Mouse (Mus musculus) frontal cortex, adult (tissue): ENCODE data around the gene Gm4553.
"Not testable (repeated sequence)": the region's sequence is repeated elsewhere in the genome, so short reads cannot be mapped to it uniquely, and the experiment has no call there.

Experiments used
- ATAC-seq: cut with Nextera tagmentation; 2 replicates; pipeline ENCODE4 v1.9.2; 2017; ENCODE audit warnings: mild to moderate bottlenecking, moderate library complexity, mixed read lengths; ENCODE audit not compliant: low TSS enrichment

Gm4553 gene

DNA sequence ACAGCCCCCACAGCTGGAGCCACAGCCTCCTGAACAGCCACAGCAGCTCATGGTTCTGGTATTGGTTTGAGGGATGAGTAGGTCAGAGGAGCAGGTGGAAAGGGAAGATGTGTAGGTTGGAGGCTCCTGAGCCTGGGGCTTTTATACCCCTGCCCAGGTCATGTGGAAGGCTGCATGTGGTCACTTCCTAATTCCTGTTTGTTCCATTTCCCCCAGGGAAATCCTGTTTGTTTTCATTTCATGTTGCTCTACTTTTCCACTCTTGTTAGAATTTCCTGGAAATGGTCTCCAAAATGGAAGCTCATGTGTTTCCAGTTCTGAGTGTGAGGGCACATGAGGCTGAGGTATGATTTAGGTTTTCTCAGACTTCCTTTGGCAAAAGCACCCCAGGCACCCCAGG, at the start of gene Gm4553:
Gene Gm4553 (minus strand): TSS at position 101 of the 400 bp plus-strand sequence.
- ATAC-seq, result not testable (repeated sequence)

DNA sequence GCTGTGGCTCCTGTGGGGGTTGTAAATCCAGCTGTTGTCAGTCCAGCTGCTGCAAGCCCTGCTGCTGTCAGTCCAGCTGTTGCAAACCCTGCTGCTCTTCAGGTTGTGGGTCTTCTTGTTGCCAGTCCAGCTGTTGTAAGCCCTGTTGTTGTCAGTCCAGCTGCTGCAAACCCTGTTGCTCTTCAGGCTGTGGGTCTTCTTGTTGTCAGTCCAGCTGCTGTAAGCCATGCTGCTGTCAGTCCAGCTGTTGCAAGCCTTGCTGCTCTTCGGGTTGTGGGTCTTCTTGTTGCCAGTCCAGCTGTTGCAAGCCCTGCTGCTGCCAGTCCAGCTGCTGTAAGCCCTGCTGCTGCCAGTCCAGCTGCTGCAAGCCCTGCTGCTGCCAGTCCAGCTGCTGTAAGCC, 46.6 kb upstream of the Gm4553 start:
- not testable (repeated sequence) for ATAC-seq

DNA sequence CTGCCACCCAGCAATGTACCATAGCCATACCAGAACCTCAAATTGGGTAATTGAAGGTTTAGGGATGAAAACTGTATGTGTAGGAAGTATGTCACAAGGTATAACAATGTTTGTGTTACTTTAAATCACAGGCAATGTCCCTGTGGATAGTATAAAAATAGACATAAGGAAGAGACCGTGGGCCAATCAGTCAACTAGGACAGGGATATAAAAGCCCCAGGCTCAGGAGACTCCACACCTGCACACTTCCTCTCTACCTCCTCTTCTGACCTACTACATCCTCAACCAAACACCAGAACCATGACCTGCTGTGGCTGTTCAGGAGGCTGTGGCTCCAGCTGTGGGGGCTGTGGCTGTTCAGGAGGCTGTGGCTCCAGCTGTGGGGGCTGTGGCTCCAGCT, 46.0 kb upstream of the Gm4553 start, which contains the start of gene Gm7579:
Gene Gm7579 (plus strand): TSS at position 301 of the 400 bp plus-strand sequence.
- no peak for ATAC-seq

DNA sequence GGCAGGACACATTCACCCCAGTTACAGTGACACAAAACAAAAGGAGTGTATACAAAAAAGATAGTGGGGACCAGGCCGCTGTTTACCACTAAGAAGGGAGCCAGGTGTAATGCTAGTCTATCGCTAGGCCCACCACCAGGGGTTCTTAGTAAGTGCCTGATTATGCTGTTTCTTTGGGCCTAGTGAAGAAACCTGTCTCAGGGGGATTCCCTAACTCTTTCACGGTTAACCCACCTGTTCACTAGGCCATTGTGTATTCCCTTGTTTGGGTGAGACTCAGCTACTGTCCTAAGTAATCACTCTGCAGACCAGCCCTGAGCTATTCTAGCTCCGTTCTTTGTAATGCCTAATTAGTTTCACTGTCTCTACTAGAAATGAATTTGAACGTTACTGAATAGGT, 41.4 kb upstream of the Gm4553 start:
- not testable (repeated sequence) for ATAC-seq

DNA sequence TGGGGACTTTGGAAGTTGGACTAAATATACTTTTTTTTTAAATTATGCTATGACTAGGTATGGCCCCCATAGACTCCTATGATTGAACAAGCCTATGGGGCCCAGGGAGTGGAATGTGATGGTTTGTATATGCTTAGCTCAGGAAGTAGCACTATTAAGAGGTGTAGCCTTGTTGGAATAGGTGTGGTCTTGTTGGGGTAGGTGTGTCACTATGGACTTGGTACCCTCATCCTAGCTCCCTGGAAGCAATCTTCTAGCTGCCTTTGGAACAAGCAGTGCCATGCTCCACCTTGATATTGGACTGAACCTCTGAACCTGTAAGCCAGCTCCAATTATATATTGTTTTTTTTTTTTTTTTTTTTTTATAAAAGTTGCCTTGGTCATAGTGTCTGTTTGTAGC, 39.9 kb upstream of the Gm4553 start:
- no peak for ATAC-seq

DNA sequence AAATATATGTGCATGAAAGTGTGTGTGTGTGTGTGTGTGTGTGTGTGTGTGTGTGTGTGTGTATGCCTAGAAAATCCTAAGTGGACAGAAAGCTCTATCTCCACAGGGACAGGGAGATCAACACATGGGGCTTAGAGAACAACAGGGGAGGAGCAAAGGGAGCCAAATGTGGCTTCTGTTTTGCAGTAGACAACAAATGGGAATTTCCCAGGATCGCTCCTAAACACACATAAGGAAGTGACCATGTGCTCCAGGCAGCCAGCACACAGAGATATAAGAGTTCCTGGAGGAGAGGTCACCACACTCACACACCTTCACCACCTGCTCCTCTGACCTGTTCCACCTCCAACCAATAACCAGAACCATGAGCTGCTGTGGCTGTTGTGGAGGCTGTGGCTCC, 35.5 kb upstream of the Gm4553 start, which contains the start of gene Krtap5-3:
Gene Krtap5-3 (plus strand): TSS at position 301 of the 400 bp plus-strand sequence.
- no peak for ATAC-seq

DNA sequence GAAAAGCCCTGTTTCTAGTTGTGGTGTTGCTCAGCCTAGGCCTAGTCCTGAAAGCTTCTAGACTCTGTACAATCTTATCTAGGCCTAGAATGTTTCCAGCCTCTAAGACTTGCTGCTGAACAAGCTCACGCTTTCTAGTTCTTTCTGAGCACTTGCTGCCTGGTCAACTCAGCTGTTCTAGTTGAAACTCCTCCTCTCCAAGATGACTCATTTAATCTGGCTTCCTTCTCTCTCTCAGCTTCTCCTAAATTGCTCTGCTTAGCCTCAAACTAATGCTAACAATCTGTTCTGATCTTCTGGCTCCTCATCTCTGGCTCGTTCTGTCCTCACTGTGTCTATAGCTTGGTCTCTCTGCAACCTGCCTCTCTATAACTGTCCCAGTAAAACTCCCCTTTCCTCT, 33.2 kb upstream of the Gm4553 start:
- peak; percentile 92 for ATAC-seq

DNA sequence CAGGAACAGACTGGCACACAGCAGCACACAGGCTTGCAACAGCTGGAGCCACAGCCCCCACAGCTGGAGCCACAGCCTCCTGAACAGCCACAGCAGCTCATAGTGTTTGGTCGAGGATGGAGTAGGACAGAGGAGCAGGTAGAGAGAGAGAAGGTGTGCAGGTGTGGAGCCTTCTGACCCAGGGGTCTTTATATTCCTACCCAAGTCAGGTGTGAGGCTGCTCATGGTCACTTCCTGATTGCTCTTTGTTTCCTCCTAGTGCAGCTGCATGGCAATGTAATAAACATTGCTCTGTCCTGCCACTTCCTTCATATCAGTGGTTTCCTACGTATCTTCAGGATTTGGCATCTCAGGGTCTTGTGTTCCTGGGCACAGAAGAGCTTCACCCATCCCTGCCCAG, 24.8 kb upstream of the Gm4553 start, which contains the start of gene Gm10153:
Gene Gm10153 (minus strand): TSS at position 101 of the 400 bp plus-strand sequence.
- ATAC-seq, result no peak

DNA sequence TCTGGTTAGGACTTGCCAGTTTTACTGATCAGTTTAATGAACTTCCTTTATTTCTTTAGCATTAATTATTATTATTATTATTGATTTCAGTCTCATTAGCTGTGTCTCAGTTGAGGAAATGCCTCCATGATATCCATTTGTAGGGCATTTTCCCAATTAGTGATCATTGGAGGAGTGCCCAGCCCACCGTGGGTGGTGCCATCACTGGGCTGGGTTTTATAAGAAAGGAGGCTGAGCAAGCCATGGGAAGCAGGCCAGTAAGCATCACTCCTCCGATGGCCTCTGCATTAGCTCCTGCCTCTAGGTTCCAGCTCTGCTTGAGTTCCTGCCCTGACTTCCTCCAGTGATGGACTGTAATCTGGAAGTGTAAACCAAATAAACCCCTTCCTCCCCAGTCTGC, 22.6 kb upstream of the Gm4553 start:
- no peak for ATAC-seq

DNA sequence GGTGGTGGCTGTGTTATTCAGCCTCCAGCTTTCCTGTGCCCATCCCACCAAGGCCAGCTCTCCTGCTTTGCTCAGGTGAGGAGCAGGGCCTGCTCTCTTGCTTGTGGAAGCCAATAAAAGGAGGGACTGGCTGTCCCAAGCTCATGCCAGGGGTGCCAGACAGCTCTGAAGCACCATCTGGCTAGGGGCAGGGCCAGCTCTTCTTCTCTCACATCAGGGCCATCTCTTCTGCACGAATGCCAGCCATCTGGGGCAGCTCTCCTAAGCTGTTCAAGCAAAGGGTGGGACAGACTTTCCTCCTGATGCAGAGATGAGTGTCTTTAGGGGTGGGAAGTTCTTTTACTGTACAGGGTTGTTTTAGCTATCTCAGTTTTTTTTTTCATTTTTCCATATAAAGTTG, 15.5 kb upstream of the Gm4553 start:
- ATAC-seq, result no peak

DNA sequence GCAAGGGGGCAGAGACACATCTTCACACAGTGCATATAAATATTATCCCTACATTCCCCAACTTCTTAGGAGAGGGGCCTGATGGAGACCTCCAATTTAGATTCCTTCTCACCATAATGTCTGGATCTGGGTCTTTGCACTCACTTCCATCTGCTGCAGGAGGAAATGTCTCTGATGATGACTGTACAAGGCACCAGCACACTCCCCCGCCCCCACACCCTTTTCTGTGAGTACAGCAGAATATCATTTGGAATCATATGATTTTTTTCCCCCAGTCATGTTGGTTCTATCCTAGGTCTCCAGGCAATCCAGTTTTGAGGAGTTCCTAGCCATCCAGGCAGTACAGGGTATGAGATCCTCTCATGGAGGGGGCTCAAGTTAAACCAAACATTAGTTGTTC, 13.1 kb upstream of the Gm4553 start:
- peak; percentile 55; the same call in 1 of the 2 replicates for ATAC-seq

DNA sequence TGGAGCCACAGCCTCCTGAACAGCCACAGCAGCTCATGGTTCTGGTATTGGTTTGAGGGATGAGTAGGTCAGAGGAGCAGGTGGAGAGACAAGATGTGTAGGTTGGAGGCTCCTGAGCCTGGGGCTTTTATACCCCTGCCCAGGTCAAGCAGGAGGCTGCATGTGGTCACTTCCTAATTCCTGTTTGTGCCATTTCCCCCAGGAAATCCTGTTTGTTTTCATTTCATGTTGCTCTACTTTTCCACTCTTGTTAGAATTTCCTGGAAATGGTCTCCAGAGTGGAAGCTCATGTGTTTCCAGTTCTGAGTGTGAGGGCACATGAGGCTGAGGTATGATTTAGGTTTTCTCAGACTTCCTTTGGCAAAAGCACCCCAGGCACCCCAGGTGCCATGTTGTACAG, 10.4 kb upstream of the Gm4553 start, which contains the start of gene Krtap5-2:
Gene Krtap5-2 (minus strand): TSS at position 101 of the 400 bp plus-strand sequence.
- ATAC-seq, result not testable (repeated sequence)

DNA sequence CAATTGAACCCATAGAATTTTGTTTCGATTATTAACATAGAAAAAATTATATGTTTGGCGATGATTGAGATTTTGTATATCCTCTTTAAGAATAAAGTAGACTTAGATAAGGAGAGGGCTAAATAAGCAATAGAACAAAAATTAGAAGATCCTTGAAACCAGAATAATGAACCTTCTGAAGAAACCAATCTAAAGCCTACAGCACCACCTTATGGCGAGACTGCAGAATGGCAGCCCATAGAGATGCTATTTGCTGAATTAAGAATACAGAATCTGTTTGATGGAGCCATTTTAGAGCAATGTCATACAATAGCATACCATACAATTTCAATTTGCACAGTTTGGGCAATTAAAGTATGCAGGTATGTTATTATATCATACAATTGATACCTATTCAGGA, 4.3 kb upstream of the Gm4553 start:
- ATAC-seq, result no peak

DNA sequence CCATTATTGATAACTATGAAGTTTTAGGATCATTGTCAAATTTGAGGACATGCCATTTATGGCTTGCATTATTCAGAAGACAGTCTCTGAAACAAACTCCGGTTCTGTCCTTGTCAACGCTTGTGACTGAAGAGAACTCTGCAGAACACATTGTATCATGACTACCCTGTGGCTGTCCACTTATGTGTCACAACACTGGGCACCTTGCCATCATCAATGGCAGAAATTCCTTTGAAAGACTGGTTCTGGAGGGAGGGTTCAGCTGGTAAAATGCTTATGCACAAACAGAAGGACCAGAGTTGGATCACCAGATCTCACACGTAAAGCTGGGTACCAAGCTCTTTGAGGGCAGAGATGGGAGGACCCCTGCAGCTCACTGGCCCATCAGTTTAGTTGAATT, 6.2 kb downstream of the Gm4553 start:
- no peak for ATAC-seq

DNA sequence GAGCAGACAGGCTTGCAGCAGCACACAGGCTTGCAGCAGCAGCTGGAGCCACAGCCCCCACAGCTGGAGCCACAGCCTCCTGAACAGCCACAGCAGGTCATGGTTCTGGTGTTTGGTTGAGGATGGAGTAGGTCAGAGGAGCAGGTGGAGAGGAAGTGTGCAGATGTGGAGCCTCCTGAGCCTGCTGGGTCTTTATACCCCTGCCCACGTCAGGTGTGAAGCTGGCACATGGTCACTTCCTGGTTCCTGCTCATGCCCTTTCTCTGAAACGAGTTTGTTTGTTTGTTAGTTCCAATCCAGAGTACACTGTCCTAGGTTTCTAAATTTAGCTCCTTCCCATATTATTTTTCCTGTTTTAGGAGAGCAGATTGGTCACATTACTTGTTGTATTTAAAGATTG, 8.5 kb downstream of the Gm4553 start, which contains the start of gene Gm29735:
Gene Gm29735 (minus strand): TSS at position 101 of the 400 bp plus-strand sequence.
- ATAC-seq, result not testable (repeated sequence)

DNA sequence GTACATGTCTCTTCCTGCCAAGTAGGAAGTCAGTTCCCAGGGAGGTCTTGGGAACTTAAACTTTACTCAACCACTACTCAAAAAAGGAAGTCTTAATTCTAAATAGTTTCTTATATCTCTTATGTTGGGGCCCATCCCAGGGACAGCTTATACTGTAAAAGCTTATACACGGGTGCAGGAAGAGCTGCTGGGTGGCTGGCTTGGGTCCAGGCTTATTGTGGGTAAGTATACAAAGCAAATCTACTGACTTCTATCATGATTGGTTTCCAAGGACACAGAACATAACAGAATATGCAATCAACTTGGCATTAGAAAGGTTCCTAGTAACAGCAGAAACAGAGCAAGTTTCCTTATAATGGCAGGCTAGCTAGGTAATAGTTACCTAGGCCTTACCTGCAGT, 10.2 kb downstream of the Gm4553 start:
- ATAC-seq, result no peak

DNA sequence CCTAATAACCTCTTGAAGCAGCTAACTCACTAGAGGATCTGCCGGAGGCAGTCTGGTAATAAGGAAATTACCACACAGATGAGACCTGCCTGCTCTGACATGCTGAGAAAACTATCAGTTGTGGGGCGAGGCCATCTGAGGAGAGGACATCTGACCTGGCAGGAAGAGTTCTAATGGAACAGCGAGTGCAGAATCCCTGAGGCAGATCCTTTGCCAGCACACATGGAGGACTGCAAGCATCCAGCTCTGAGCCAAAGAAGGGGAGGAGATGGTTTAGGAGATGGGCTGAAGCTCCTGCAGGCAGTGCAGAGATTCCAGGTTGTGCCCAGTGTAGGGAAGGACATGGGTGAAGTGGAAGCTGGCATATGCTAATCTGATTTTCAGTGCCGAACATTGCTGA, 13.3 kb downstream of the Gm4553 start:
- no peak for ATAC-seq

DNA sequence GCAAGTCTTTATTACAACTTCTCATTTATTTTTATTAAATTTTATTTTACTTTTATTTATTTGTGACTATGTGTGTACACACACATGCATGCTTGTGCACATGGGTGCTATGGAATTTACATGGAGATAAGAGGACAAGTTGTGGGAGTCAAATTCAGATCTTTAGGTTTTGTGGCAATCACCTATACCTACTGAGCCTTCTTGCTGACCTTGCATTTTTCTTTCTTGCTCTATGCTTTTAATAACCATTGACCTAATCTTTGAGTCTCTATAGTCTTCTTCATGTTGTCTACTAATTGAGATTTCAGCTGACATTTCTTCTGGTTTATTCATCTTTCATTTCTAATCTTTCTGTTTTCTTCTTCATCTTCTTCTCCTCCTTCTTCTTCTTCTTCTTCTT, 16.9 kb downstream of the Gm4553 start:
- no peak for ATAC-seq

DNA sequence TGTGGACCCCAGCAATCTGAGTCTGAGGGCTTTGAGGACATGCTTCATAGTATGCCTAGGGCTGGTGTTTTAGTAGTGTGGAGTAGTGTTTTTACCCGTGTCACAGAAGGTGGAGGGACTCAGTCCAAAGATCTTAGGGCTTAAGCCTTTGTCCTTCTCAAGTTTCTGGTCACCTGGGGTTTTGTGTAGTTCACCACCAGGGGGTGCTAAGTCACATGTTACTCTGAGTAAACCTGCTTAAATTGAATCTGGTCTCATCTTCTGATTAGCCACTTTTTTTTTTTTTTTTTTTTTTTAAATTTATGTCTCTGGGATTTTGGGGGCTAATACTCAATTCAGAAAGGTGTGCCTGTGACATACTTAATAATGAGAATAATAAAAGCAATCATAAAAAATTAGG, 19.5 kb downstream of the Gm4553 start:
- peak; percentile 44; the same call in 1 of the 2 replicates for ATAC-seq

DNA sequence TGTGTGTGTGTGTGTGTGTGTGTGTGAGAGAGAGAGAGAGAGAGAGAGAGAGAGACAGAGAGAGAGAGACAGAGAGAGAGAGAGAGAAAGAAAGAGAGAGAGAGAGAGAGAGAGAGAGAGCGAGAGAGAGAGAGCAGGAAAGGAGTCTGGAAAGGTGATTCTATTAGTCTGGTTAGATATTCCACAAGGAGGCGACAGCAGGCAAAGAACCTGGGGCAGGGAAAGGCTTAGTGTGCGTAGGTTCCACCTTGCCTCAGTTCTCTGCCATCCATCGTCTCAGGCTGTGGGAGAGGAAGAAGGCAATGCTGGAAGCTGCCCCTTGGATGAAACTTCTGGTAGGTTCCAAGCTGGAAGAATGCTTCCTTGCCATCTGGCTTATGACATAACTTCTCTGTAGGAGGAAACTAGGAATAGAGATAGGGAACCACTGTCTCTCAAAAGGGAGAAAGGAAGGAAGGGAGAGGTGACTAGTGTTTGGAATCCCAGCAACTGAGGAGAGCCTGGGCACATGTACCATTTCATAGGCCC, 20.1 kb downstream of the Gm4553 start:
- peak; percentile 93 for ATAC-seq

DNA sequence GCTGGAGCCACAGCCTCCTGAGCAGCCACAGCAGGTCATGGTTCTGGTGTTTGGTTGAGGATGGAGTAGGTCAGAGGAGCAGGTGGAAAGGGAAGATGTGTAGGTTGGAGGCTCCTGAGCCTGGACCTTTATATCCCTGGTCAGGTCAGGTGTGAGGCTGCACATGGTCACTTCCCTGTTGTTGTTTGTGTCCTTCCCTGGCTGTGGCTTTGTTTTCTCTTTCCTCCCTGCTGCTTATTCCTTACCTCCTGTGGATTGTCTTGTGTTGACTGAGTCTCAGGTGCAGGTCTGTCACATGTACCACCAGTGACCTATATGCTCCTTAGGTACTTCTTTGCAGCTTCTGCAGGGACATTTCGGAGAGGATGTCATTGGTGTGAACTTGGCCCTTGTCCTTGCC, 21.0 kb downstream of the Gm4553 start, which contains the start of gene Gm45337:
Gene Gm45337 (minus strand): TSS at position 101 of the 400 bp plus-strand sequence.
- no peak for ATAC-seq

DNA sequence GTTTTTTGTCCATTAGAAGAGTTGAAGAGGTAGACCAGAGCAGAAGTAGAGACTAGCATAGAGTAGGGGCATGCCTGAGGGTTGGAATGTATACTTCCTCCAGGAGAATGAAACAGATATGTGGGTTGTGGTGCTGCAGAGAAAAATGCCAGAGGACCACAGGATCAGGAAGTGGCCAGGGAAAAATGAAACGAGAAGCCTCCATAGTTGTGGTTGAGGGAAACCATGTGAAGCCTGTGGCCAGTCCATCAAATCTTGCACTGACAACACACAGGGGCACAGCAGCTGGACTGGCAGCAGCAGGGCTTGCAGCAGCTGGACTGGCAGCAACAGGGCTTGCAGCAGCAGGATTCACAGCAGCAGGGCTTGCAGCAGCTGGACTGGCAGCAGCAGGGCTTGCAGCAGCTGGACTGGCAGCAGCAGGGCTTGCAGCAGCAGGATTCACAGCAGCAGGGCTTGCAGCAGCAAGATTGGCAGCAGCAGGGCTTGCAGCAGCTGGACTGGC, 22.0 kb downstream of the Gm4553 start:
- ATAC-seq, result not testable (repeated sequence)

DNA sequence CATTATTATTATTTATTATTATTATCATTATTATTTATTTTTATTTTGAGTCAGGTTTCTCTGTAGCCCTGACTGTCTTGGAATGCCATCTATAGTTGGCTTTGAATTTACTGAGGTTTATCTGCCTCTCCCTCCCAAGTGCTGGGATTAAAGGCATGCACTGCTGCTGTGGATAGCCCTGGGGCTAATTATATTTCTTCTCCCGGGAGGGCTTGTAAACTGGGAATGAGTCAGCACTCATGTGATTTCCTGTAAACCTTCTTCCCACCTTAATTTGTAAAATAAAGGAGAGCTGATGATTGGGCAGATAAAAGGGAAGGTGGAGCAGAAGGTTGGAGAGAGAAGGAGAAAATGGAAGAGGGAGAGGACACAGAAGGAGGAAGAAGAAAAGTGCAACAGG, 24.8 kb downstream of the Gm4553 start:
- no peak for ATAC-seq

DNA sequence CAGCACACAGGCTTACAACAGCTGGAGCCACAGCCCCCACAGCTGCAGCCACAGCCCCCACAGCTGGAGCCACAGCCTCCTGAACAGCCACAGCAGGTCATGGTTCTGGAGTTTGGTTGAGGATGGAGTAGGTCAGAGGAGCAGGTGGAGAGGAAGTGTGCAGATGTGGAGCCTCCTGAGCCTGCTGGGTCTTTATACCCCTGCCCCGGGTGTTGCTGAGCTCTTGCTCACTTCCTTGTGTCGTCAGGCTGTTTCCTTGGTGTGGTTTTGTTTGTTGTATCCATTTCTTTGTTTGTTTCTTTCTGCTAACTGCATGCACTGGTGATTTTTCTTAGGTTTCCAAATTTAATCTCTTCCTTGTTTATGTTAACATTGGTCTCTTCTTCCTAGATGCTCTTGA, 29.6 kb downstream of the Gm4553 start, which contains the start of gene Gm39115:
Gene Gm39115 (minus strand): TSS at position 101 of the 400 bp plus-strand sequence.
- not testable (repeated sequence) for ATAC-seq
